Mouse (Mus musculus) ovary, adult 18-20 months (tissue): ENCODE data around the gene Tex19.1.

ENCODE experiments used
- DNase-seq: peaks from one replicate; pipeline ENCODE4 v3.0.0; 2022; ENCODE audit warnings: low spot score, mixed read lengths

Tex19.1 gene

GRCm38 (mm10) chr11:121143325-121144015 is 2.5 kb upstream of the Tex19.1 start:
- DNase-seq: no peak

- DNase-seq: no peak
Observed at GRCm38 (mm10) chr11:121148193-121148592, 2.2 kb downstream of the Tex19.1 start.

GRCm38 (mm10) chr11:121154203-121154602 is 8.3 kb downstream of the Tex19.1 start:
- DNase-seq: no peak

- DNase-seq: no peak
Observed at GRCm38 (mm10) chr11:121156411-121156891, 10.5 kb downstream of the Tex19.1 start.

GRCm38 (mm10) chr11:121159971-121160370 is 14.0 kb downstream of the Tex19.1 start, which contains the start of gene Uts2r:
Gene Uts2r (plus strand): TSS chr11:121160271.
- DNase-seq: no peak

- no peak for DNase-seq
Observed at GRCm38 (mm10) chr11:121160636-121161346, 14.8 kb downstream of the Tex19.1 start.

GRCm38 (mm10) chr11:121163751-121164150 is 17.8 kb downstream of the Tex19.1 start:
- DNase-seq: no peak

GRCm38 (mm10) chr11:121173203-121173602 is 27.3 kb downstream of the Tex19.1 start:
- DNase-seq: no peak

GRCm38 (mm10) chr11:121174234-121174633 is 28.3 kb downstream of the Tex19.1 start:
- DNase-seq: no peak

GRCm38 (mm10) chr11:121176285-121177270 is 30.6 kb downstream of the Tex19.1 start:
- DNase-seq: peak; percentile 35

GRCm38 (mm10) chr11:121189681-121190080 is 43.7 kb downstream of the Tex19.1 start:
- no peak for DNase-seq

GRCm38 (mm10) chr11:121192742-121193141 is 46.8 kb downstream of the Tex19.1 start:
- DNase-seq: no peak

GRCm38 (mm10) chr11:121193415-121193814 is 47.5 kb downstream of the Tex19.1 start:
- DNase-seq: no peak
